Mouse (Mus musculus): ENCODE results near the gene Rps18.
"Not testable (repeated sequence)": the region's sequence is repeated elsewhere in the genome, so short reads cannot be mapped to it uniquely, and the experiment has no call there.

DNA sequence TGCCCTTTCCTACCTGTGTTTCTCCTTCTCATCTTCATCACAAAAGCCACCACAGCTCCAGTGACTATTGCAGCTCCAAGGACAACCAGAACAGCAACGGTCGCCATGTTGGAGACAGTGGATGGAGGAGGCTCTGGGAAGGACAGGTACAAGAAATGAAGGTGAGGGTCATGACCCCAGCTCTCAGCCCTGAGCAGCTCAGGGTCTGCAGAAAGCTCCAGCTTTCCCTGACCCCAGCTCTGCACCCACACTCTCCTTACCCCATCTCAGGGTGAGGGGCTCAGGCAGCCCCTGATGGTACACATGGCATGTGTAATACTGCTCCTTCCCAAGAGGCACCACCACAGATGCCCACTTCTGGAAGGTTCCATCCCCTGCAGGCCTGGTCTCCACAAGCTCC, 41.2 kb upstream of the Rps18 start:
- TF ChIP-seq CTCF, POLR2A (IDR thresholded peaks at IDR 0.05; ENCODE audit: extremely low read depth, insufficient read depth, low read length): not testable (repeated sequence)
